In the genomic region with DNA sequence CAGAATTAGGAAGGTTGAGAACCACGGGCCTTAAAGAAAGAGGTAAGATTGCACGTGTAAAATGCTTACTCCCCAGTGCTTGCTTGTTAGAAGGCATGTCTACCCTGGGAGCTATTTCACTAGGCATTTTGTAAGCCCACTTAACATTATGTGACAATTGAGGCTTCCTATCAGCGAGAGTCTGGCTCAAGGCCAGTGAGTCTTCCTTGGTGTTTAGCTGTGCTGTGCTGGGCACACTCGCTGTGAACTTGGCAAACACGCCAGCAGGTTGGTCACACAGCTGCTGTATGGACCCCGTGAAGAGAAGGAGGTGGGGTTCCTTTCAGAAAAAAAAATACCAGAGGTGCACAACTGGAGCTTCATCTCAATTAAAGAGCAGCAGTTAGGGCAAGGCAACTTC, we compare ENCODE assay signal across 16 mouse cellular contexts. TPM values are rescaled to one million over a fixed set of nuclear protein-coding genes. Genes with fewer than 3 reads are reported as not detected.
DNase-seq lines count a peak whose midpoint lies in the region; ATAC-seq lines count a peak whose summit lies in the region.
"Had no signal": no experiment of that assay in that cellular context is flagged by ENCODE, and none has a peak within 500 bp of the region (broad histone marks: within the 10 kb centered on the region; RNA-seq: fewer than 3 reads in every experiment).

No protein-coding gene starts in this region.

- no peaks in the 10 kb centered on the region for H3K27me3 ChIP-seq in hindbrain, embryonic 15.5 days
- no peaks in the 10 kb centered on the region for H3K27me3 ChIP-seq in hindbrain, embryonic 10.5 days (ENCODE audit: insufficient read depth, poor library complexity, severe bottlenecking)
- no peaks in the 10 kb centered on the region for H3K27me3 ChIP-seq in embryonic facial prominence, embryonic 13.5 days
- H3K27me3 ChIP-seq in forebrain, embryonic 11.5 days (ENCODE audit: control insufficient read depth, insufficient read depth, low read length), result no peaks in the 10 kb centered on the region; the same call in 1 of the 2 replicates
- no peaks in the 10 kb centered on the region for H3K27me3 ChIP-seq in midbrain, embryonic 10.5 days (ENCODE audit: low read depth, poor library complexity, severe bottlenecking)

- H3K4me1 ChIP-seq in hindbrain, embryonic 15.5 days (replicated peaks), result peaks cover 43% of the 10 kb centered on the region
- H3K4me1 ChIP-seq in hindbrain, embryonic 10.5 days (replicated peaks), result peaks cover 45% of the 10 kb centered on the region
- H3K4me1 ChIP-seq in embryonic facial prominence, embryonic 13.5 days, result peaks cover 51% of the 10 kb centered on the region
- peaks cover 13% of the 10 kb centered on the region; the same call in 1 of the 2 replicates for H3K4me1 ChIP-seq in forebrain, embryonic 11.5 days (replicated peaks; ENCODE audit: control insufficient read depth, insufficient read depth, low read length)
- H3K4me1 ChIP-seq in midbrain, embryonic 10.5 days, result peaks cover 68% of the 10 kb centered on the region
- H3K4me1 ChIP-seq: liver, embryonic 12.5 days had no signal

- ATAC-seq in hindbrain, embryonic 15.5 days (ENCODE audit: low FRiP score, low read depth), result no peak
- no peak for ATAC-seq in embryonic facial prominence, embryonic 13.5 days (ENCODE audit: insufficient number of reproducible peaks, insufficient read depth, low FRiP score, low TSS enrichment, low read depth)
- no peak for ATAC-seq in forebrain, embryonic 11.5 days (replicated peaks; ENCODE audit: low FRiP score)
- ATAC-seq: CD4-positive, CD25-positive, alpha-beta regulatory T cell, adult 4 months; liver, embryonic 12.5 days had no signal

- H3K4me3 ChIP-seq in hindbrain, embryonic 15.5 days, result no peak overlapping the region
- H3K4me3 ChIP-seq in hindbrain, embryonic 10.5 days, result no peak overlapping the region
- H3K4me3 ChIP-seq in embryonic facial prominence, embryonic 13.5 days, result peak overlapping the region; percentile 99
- 0 out of 2 replicates have a peak overlapping the region, but pooled peaks have one; percentile 15 for H3K4me3 ChIP-seq in forebrain, embryonic 11.5 days (ENCODE audit: low read depth, low read length)
- H3K4me3 ChIP-seq in midbrain, embryonic 10.5 days, result peak overlapping the region; percentile 79
- H3K4me3 ChIP-seq: erythroblast, embryonic 14.5 days; layer of hippocampus, adult 2 months; left cerebral cortex, adult 2 months; liver, embryonic 12.5 days had no signal

- no peak overlapping the region for H3K9ac ChIP-seq in hindbrain, embryonic 15.5 days
- H3K9ac ChIP-seq in embryonic facial prominence, embryonic 13.5 days, result peak overlapping the region; percentile 100
- no peak overlapping the region for H3K9ac ChIP-seq in forebrain, embryonic 11.5 days (ENCODE audit: low read length)
- H3K9ac ChIP-seq: liver, embryonic 12.5 days had no signal

- H3K36me3 ChIP-seq in hindbrain, embryonic 15.5 days, result no peaks in the 10 kb centered on the region
- peaks cover 7% of the 10 kb centered on the region; the same call in 1 of the 2 replicates for H3K36me3 ChIP-seq in hindbrain, embryonic 10.5 days
- peaks cover 2% of the 10 kb centered on the region; the same call in 1 of the 2 replicates for H3K36me3 ChIP-seq in embryonic facial prominence, embryonic 13.5 days
- H3K36me3 ChIP-seq in forebrain, embryonic 11.5 days (ENCODE audit: control insufficient read depth, insufficient read depth, low read length), result no peaks in the 10 kb centered on the region
- 0 out of 2 replicates have a peak, but pooled peaks cover 4% of the 10 kb centered on the region for H3K36me3 ChIP-seq in midbrain, embryonic 10.5 days
- H3K36me3 ChIP-seq: liver, embryonic 12.5 days had no signal

- H3K9me3 ChIP-seq in hindbrain, embryonic 15.5 days, result no peaks in the 10 kb centered on the region
- no peaks in the 10 kb centered on the region for H3K9me3 ChIP-seq in hindbrain, embryonic 10.5 days
- H3K9me3 ChIP-seq in embryonic facial prominence, embryonic 13.5 days, result no peaks in the 10 kb centered on the region
- no peaks in the 10 kb centered on the region for H3K9me3 ChIP-seq in forebrain, embryonic 11.5 days (ENCODE audit: control insufficient read depth, low read length)
- H3K9me3 ChIP-seq in midbrain, embryonic 10.5 days (replicated peaks), result no peaks in the 10 kb centered on the region
- H3K9me3 ChIP-seq: liver, embryonic 12.5 days had no signal

- no peak for DNase-seq in hindbrain, embryonic 10.5 days (ENCODE audit: low spot score)
- no peak for DNase-seq in forebrain, embryonic 11.5 days (ENCODE audit: low spot score)
- no peak for DNase-seq in midbrain, embryonic 10.5 days (ENCODE audit: low spot score)
- DNase-seq in ovary, postnatal 10 days (ENCODE audit: low spot score), result no peak
- DNase-seq in kidney, adult 9 months, result no peak
- DNase-seq in frontal cortex, postnatal 25 days (ENCODE audit: low spot score in 2 of 2), result no peak
- DNase-seq: adrenal gland, postnatal 25 days; kidney, adult 8-10 months; spleen, adult 18-20 months had no signal

- WGBS in hindbrain, embryonic 15.5 days, result 32% methylated on average over 6 of the region's 6 CpGs
- 74% methylated on average over 6 of the region's 6 CpGs for WGBS in hindbrain, embryonic 10.5 days
- 53% methylated on average over 6 of the region's 6 CpGs for WGBS in embryonic facial prominence, embryonic 13.5 days
- WGBS in forebrain, embryonic 11.5 days, result 65% methylated on average over 6 of the region's 6 CpGs
- WGBS in midbrain, embryonic 10.5 days, result 74% methylated on average over 6 of the region's 6 CpGs

- H3K4me2 ChIP-seq in hindbrain, embryonic 15.5 days, result peak overlapping the region; percentile 96
- peak overlapping the region; percentile 76 for H3K4me2 ChIP-seq in embryonic facial prominence, embryonic 13.5 days
- H3K4me2 ChIP-seq in forebrain, embryonic 11.5 days (ENCODE audit: low read depth, low read length, severe bottlenecking), result peak overlapping the region; percentile 20; the same call in 1 of the 2 replicates
- H3K4me2 ChIP-seq: liver, embryonic 12.5 days had no signal

- no peak overlapping the region for H3K27ac ChIP-seq in hindbrain, embryonic 15.5 days (replicated peaks)
- no peak overlapping the region for H3K27ac ChIP-seq in hindbrain, embryonic 10.5 days
- H3K27ac ChIP-seq in embryonic facial prominence, embryonic 13.5 days, result no peak overlapping the region
- no peak overlapping the region for H3K27ac ChIP-seq in forebrain, embryonic 11.5 days (ENCODE audit: low read depth, low read length)
- H3K27ac ChIP-seq in midbrain, embryonic 10.5 days (replicated peaks), result 0 out of 2 replicates have a peak overlapping the region, but pooled peaks have one; percentile 14
- H3K27ac ChIP-seq: left cerebral cortex, adult 2 months; liver, embryonic 12.5 days had no signal

RNA-seq across cellular contexts. Expression of a gene that starts 4.4 kb away (rescaled TPM):
- 21.9 and 24.8 TPM in 2 replicates for polyA plus RNA-seq in hindbrain, embryonic 15.5 days (2015; fragmentation: Nextera tagmentation; extraction: Ambion mirVana)
- polyA plus RNA-seq in hindbrain, embryonic 10.5 days (2016; fragmentation: Nextera tagmentation; extraction: Ambion mirVana), result 28.1 and 28.7 TPM in 2 replicates
- 52.5 and 54.8 TPM in 2 replicates for polyA plus RNA-seq in embryonic facial prominence, embryonic 13.5 days (2015; fragmentation: Nextera tagmentation; extraction: Ambion mirVana)
- polyA plus RNA-seq in forebrain, embryonic 11.5 days (2014; fragmentation: Nextera tagmentation; extraction: Ambion mirVana), result 45.3 and 50.2 TPM in 2 replicates
- polyA plus RNA-seq in midbrain, embryonic 10.5 days (2016; fragmentation: Nextera tagmentation; extraction: Ambion mirVana), result 34.8 and 42.7 TPM in 2 replicates
- polyA plus RNA-seq: CD4-positive, CD25-positive, alpha-beta regulatory T cell, adult 4 months had no signal

Comparison
In these comparisons a context has a peak if more than half of its experiments do, and no peak if none do; other contexts are left out.
1. H3K4me2 ChIP-seq: peak in every context shown above with its lines; median percentile 96 in hindbrain, embryonic 15.5 days; 76 in embryonic facial prominence, embryonic 13.5 days; 20 in forebrain, embryonic 11.5 days.
2. H3K4me3 ChIP-seq: peak in embryonic facial prominence, embryonic 13.5 days (single experiment), forebrain, embryonic 11.5 days (single experiment) and midbrain, embryonic 10.5 days (single experiment); none in hindbrain, embryonic 15.5 days (single experiment) and hindbrain, embryonic 10.5 days (single experiment).